Mouse (Mus musculus): Measurements from ENCODE around the gene Ckb.
"Not testable (repeated sequence)": the region's sequence is repeated elsewhere in the genome, so short reads cannot be mapped to it uniquely, and the experiment has no call there.

Gene Ckb

DNA sequence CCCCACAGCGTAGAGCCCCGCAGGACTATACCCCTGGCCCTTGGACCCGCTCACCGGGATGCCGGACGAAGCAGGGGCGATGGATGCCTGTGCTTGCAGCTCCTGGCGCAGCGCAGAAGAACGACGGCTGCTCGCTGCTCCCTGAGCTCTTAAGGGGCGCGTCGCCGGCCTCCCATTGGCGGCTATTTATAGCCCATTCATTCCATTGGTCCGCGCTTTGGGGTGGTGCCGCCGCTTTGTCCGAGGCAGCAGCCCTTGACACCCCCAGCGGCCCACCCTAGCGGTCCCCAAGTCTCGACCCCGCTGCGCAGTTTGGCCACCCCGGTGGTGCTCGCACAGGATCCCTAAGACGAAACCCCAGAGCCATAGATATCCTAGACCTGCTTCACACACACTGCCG is at the start of gene Ckb:
Gene Ckb, minus strand, starts transcription at position 163 of the 400 bp plus-strand sequence.
- peak; percentile 93 for DNase-seq

DNA sequence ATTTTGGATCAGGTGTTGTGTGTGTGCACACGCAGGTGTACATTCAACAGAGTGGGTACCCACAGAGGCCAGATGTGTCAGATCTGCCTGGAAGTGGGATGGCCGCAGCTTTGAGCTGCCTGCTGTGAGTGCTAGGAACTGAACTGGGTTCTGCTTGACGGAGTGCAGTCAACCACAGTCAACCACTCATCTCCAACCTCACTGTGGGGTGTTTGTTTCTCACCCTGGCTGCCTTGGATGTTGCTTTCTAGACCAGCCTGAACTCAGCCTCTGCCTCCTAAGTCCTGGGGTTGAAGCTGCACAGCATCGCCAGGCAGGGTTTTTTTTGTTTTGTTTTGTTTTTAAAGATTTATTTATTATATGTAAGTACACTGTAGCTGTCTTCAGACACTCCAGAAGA is 48.1 kb upstream of the Ckb start:
- DNase-seq: no peak

DNA sequence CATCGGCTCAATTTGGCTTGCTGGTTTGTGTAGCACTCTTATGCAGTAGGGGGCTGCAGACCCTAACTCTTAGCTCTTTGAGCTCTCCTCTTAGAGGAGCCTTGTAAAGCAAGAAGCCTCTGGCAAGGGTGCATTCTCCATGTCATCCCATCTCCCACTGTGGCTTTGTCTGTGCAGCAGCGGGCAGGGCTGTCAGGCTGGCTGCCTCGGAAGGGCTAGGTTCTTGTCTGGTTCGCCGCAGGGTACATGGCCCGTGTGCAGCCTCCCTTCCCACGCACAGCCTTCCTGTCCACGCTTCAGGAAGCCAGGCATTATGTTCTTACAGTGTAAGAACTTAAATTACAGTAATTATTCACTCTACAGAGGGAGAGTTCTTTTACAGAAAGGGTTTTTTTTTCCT is 46.5 kb upstream of the Ckb start:
- DNase-seq: no peak

DNA sequence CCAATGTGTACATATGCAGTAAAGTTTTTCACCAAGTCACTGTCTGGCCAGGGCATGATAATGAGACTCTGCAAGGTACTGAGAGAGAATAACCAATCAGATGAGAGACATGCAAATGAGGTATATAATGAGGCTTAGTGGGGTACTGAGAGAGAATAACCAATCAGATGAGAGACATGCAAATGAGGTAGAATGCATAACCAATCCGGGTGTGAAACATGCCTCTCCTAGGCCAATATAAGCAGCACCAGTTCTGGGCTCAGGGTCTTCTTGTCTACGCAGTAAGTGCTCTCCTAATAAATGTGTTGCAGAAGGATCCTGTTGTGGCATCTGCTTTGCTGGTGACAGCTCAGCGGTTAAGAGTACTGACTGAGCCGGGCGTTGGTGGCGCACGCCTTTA is 44.4 kb upstream of the Ckb start:
- DNase-seq: no peak

DNA sequence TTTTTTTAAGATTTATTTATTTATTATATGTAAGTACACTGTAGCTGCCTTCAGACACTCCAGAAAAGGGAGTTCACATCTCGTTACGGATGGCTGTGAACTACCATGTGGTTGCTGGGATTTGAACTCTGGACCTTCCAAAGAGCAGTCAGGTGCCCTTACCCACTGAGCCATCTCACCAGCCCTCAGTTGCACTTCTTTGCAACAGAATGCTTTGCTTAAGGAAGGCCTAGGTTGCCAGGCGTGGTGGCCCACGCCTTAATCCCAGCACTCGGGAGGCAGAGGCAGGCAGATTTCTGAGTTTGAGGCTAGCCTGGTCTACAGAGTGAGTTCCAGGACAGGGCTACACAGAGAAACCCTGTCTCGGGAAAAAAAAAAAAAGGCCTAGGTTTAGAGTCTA is 41.7 kb upstream of the Ckb start:
- not testable (repeated sequence) for DNase-seq

DNA sequence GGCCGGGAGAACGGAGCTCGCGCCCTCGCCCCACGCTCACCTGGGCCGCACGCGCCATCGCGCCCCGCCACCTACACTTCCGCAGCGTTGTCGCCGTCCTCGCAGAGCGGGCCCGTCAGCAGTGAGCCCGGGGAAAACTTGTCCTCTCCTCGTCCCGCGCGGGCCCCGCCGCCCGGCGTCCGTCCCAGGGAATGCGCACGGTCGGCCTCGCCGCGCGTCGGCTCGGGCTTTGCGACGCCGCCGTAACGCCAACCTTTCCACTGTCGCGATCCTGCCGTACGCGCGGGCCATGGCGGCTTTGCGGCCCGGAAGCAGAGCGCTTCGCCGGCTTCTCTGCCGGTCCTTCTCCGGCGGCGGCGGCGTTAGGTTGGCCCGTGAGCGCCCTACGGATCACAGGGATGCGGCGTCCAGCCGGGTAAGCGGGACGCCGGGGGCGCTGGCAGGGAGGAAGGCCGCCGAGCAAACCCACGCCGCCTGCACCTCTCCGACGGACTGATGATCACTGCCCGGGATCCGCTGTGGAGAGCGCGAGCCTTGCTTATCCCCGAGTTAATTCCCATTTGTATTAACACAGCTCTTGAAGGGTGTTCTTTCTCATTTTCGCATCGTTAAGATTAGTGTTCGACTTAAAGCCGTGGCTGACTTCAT is 41.0 kb upstream of the Ckb start, which contains the start of the genes Bag5 and Apopt1:
Gene Bag5, minus strand, starts transcription at position 254 of the 648 bp plus-strand sequence.
Gene Apopt1, plus strand, starts transcription at position 258 of the 648 bp plus-strand sequence.
- DNase-seq: peak; percentile 97

DNA sequence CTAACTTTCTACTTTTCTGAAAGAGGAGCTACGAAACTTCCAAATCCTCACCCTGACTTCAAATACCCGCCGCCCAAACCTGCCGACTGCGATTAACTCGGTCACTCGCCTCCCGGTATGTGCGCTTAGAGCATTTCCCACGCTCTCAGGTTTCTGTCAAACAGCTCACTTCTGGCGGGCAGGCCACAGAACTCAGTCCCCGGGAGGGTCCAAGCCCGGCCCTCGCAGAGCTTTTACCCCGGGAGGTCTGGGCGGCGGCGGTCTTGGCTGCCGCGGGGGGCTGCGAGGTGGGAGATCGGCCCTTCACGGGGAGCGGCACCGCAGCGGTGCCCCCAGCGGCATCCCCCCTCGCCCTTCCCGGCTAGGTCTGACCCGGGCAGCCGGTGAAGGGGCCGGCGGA is 40.3 kb upstream of the Ckb start:
- peak; percentile 62 for DNase-seq

DNA sequence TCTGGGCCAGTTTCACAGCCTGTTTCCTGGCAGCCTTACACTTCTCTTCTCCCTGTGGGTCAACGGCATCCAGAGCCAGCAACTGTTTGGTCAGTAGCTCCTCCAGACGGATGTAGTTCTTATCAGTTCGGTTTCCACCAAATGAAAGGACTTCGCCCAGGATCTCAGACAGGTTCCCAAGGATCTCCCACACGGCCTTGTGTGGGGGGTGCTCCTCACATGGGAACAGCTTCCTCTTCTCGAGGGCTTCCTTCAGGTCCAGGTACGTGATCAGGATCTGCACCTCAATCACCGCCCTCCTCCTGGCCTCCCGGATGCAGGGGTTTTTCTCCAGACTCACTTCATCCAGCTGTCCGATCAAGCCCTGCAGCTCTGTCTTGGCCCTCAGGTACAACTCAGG is 38.0 kb upstream of the Ckb start:
- DNase-seq: no peak

DNA sequence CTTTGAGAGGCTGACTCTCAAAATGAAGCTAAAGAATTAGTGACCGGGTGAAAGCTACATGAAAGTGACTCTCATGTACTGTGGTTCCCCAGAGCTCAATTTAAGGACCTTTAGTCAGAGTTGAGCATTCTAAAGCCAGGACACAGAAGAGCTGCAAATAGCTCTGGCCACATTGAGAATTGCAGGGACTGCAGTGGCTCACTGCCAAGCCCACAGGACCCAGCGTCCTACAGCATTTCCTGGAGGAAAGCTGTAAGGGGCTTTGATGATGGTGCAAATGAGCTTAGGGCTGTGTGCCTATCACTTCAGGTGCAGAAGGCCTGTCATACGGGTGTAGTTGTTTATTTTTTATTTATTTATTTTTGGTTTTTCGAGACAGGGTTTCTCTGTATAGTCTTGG is 36.0 kb upstream of the Ckb start:
- DNase-seq: no peak

DNA sequence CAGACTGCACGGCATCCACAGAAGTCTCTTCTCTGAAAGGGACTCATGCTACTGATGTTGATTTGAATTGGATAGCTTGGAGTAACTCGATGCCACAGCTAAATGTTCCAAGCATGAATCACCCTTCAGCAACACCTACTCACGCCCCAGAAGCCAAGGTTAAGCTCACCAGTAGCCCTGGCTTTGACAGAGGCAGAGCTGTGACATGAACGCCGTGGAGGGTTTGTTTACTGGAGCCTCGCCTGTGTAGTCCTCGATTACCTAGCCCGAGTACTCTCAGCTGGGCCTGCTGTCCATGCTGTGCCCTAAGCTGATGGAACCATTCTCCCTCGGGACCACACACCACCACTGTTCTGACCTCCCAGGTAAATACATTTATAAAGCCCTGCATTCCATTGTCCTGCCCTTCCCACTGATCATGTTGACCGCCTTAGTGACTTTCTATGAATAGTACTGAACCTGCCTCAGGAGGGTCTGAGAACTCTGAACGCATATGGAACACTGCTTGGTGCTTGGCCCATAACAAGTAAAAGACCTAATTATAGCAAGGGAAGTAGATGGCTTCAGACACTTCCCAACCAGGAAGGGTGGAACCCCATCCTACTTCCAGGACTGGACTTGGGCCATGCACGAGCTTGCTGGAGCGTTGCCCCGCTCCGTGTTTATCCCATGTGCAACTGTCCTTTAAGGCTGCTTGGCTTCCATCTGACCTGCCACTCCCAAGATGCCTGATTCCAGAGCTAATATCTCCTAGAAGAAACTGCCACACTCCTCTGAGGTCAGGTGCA is 33.2 kb upstream of the Ckb start:
- no peak for DNase-seq

DNA sequence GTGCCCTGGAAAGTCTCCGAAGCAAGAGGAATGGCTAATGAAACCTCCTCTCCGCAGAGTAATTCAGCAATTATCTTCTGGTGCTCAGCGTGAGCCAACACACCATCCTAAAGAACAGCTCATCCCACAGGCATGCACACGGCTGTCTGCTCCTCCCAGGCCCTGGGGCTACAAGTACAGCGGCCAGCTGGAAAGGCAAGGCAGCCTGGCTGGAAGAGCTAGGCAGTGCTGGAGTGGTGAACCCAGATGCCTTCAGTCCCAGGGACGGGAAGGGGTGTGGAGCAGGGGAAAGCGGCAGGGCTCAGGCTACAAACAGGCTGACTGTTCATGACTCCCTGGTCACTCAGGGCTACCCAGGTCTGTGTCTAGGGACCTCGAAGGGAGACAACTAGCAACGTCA is 32.5 kb upstream of the Ckb start:
- peak; percentile 51 for DNase-seq

DNA sequence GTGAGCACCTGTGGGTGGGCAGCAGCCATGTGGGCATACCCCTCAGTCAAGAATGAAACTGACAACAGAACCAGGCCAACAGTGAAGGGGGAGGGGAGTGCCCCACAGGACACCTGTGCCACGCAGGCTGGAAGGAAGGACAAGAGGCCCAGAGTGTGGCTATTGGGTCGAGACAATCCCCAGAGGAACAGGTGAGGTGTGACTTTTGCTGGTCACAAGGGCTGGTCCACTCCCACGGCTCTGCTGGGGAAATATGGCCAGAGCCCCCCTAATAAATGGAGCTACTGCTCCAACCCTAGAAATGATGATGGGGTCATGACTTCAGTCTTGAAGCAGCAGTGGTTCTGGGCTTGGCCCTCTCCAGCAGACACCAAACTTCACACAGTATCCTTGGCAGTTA is 31.2 kb upstream of the Ckb start:
- no peak for DNase-seq

DNA sequence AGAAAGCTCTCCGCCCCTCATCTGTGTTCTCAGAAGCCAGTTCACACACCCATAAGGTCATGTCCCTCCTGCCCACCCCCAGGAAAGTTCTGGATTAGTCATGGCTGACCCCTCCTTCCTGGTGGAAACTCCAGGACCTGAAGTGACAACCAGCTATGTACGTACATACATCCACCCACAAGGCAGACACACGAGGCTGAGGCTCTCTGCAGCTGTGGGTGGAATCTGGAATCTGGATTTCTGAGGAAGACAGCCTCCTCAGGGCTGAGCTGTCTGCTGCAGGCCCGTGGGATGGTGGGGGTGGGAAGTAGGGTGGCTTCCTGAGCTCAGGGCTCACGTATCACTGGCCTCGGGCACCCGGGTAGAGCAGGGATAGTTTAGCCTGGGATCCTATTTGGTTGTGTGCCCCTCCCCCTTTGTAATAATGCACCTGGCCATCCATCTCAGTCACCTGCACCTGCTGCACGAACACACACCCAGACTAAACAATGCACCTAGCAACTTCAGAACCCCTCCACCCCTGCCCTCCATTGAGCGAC is 28.9 kb upstream of the Ckb start:
- DNase-seq: no peak

DNA sequence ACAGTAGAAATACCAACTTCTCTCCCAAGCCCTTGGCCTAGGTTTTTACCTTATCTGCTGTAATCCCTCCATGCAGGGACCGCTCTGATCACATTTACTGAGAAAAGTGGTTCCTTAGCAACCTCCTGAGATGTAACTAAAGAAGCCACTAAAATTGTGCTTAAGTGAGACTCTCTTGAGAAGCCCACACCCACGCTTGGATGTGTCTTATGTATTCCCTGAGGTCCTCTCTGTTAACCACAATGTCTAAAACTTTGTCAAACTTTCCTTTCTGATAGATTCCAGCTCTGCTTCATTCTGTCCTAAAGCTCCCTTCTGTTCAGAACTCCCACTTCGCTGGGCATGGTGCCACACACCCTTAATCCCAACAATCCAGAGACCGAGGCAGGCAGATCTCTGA is 27.4 kb upstream of the Ckb start:
- no peak for DNase-seq

DNA sequence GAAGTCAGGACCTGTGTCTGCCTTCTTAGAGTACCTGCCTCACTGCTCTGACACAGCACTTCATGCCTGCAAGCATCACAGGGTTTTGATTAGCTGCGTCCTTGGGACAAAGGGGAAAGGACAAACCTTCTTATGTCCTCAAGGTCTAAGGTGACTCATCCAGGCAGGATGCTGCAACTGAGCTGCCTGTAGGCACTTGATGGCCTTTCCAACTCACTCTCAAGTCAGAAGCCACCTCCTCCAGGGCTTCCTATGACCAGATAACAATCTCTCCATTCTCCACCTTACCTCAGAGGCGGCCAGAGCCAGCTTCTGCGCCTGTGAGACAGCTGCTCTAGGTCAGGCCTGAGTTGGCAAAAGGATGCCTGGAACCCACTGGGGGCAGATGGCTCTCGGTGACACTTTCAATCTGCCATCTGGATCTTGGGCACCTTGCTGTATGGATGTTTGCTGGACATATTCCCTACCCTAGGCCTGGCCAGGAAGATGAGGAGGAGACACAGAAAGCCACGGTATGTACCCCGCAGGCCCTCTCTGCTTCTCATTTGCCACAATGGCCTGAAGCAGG is 26.3 kb upstream of the Ckb start:
- no peak for DNase-seq

DNA sequence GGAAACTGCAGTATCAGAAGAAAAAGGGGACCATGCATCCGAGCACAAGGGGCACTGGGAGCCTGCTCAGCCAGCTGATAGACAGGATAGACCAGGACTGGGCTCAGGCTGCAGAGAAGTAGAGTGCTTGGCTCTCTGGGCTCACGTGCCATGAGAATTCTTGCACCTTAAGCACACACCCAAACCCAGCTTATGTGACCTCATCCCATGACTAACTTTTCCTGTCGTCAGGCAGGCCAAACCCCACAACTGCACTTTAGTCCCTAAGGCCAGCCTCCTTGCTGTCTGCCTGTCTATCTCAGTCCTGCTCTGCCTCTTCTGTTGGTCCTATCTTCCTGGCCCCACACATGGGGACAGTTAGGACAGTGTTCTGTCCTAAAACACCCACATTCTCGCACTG is 25.6 kb upstream of the Ckb start:
- DNase-seq: no peak

DNA sequence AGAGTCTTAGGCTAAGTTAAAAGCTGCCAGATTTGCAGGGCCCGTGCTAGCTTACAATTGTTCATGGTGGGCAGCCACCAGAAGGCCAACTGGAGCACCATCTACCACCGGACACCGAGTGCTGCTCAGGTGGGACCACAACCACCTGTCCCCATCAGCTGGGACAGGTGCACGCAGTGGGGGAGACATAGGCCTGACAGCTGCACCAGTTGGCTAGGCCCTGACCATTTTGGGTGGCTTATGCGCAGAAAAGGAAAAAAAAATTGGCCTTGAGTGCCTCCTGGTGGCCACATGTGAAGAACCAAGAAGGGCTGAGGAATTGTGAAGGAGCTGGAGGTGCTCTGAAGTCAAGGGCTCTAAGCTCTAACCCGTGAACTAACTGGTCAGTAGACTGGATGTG is 24.1 kb upstream of the Ckb start:
- DNase-seq: peak; percentile 87

DNA sequence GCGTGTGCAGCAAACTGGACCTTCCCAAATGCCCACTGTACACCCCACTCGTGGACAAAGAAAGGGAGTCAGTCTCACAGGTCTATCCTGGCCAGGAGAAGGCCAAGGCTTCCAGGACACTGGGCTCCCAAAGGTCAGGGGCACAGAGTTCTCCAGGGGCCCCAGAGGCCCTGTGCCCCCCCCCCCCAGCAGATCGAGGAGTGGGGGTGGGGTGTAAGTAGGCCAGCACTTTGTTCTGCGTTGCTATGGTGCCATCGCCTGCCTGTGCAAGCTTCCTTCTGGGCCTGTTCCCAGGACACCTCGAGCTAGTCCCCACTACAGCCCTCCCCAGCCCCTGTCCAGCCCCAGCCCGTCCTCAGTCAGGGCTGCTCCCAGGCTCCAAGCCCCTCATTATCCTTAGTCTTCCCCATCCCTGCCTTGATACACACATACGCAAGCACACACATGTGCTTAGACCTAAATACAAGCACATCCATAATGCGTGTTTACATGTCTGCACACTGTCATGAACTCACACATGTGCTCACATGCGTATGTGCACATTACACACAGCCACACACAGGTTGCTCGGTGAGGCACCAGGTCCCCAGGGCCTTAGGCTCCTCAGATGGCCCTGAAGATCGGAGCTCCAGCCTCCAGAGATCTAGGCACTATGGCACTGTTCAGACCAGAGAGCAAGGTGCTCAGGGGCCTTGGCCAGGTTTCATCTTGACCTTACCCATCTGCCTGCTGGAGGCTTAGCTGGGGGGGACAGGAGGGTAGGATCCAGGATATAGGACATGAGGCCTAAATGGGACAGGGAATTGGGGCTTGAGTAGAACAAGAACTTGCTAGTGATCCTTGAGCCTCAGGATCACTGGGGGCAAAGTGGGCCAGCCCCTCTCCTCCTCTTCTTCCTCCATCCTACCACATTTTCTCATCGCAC is 23.0 kb upstream of the Ckb start:
- DNase-seq: peak; percentile 70

DNA sequence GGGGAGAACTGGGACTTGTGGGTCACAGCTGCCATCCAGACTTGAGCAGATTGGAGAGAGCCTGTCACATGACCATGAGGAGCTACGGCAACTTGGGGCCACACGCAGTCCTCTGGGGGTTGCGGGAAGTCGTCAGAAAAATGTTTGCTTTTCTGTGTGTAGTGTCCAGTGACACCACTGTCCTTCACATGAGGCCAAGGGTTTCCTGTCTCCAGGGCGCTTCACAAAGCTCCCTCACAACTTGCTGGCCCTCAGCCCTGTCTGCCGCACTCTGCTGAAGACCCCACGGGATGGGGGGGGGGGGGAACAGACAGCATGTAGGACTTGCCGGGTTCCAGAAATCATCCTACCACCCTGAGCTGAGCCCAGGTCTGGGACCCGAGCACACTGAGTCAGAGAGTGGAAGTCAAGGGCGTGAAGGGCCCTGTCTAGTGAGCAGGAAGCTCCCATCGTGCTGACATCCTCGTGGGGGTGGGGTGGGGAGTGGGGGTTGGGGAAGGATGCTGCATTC is 22.2 kb upstream of the Ckb start:
- peak; percentile 57 for DNase-seq

DNA sequence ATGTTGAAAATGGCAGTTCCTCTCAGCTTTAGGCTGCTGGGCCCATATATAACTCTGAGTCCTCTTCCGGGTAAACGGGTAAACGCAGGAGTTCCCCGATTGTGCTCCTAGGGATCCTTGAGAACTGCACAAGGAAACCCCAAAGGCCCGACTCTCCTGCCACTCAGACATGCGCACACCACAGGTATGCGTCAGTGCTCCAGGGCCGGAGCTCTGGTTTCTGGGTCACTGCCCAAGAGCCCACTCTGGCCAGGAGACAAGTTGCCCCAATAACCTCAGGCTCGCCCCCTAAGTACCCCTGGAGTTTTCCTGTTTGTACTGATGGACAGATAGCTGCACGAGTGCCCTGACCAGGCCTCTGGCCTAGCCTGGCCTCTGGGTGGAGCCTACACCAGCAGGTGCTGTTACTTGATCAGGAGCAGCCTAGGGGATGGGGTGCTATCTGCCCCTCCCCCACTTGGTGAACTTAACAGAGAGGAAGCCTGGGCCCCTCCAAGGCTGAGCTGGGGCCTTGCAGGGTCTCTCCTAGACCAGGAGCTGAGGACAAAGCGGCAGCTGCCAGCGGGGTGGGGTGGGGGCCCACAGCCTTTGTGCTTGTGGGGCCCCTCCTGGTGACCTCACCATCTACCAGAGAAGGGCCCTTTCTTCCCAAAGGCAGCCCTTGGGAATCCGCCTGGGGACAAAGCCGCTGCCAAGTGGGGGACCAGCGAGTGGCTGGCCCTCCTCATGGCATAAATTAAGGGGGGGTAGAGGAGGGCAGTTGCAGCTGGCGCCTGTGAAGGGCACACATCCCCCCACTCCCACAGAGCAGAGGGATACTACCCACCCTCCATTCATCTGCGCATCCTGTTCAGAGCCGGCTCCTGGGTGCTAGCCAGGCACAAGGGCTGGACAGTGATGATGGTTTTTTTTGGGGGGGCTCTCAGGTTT is 21.5 kb upstream of the Ckb start:
- peak; percentile 88 for DNase-seq

DNA sequence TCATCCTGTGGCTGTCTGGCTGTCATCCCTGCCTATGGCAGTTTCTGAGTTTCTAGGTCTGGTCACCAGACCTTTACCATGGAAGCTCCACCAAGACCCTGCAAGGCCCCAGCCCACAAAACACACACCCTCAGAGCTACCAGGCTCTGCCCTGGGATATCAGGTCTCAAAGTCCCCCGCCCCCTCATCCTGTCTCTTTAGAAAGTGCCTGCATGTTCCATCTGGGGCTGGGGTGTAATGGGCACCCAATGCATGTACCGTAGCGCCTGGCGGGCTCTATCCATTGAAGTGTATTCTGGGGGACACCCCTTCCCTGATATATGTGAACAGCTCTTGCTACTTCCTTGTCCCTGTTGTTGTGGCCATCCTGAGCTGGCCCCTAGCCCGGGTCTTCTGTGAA is 20.8 kb upstream of the Ckb start:
- no peak for DNase-seq
